Comparison of ENCODE assay signal across 25 mouse cellular contexts in the genomic region with DNA sequence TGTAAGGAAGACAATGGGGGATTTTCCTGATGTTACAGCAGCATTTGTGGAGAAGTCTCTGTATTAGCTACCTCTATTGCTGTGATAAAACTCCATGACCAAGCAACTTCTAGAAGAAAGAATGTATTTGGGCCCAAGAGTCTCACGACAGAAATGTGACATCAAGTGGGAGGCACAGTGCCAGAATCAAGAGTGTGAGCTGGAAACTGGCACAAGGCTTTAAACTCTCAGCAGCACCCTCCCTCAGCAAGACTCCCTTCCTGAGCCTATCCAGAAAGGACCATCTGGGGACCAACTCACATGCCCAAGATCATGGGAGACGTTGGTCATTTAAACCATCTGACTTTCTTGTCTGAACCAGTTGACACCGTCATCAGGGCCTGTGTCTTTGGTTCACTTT. TPM values are rescaled to one million over a fixed set of nuclear protein-coding genes. Genes with fewer than 3 reads are reported as not detected.
DNase-seq lines count a peak whose midpoint lies in the region; TF ChIP-seq lines count a peak whose summit lies in the region.
"Had no signal": no experiment of that assay in that cellular context is flagged by ENCODE, and none has a peak within 500 bp of the region (broad histone marks: within the 10 kb centered on the region; RNA-seq: fewer than 3 reads in every experiment).

No protein-coding gene starts in this region.

- H3K4me1 ChIP-seq in heart, adult 2 months (ENCODE audit: control insufficient read depth, insufficient read depth, low read length) = peaks cover 3% of the 10 kb centered on the region; the same call in 1 of the 2 replicates
- H3K4me1 ChIP-seq: forebrain, embryonic 10.5 days; intestine, embryonic 15.5 days; stomach, embryonic 15.5 days had no signal

- no peaks in the 10 kb centered on the region for H3K27me3 ChIP-seq in heart, adult 2 months (ENCODE audit: control insufficient read depth, insufficient read depth, low read length)
- H3K27me3 ChIP-seq: intestine, embryonic 15.5 days; liver, embryonic 15.5 days; stomach, embryonic 15.5 days had no signal

- H3K9ac ChIP-seq in heart, adult 2 months (ENCODE audit: low read depth, low read length) = no peak overlapping the region
- H3K9ac ChIP-seq: forebrain, postnatal 0 days; intestine, embryonic 15.5 days; liver, embryonic 15.5 days; stomach, embryonic 15.5 days had no signal

- intact Hi-C loops in heart, adult 2 months (cut with DNase I) = no loop called here

- no peak for TF ChIP-seq CTCF in heart, adult 2 months (IDR thresholded peaks at IDR 0.05)

- TF ChIP-seq POLR2A in heart, adult 2 months (IDR thresholded peaks at IDR 0.05; ENCODE audit: insufficient read depth, low read depth, low read length) = no peak

- H3K79me2 ChIP-seq in heart, adult 2 months (replicated peaks; ENCODE audit: control insufficient read depth, insufficient read depth, low read length) = no peaks in the 10 kb centered on the region; the same call in 1 of the 2 replicates

- DNase-seq in frontal cortex, postnatal 36 days (ENCODE audit: low spot score in 2 of 2) = peak; percentile 31 to 47
- no peak for DNase-seq in frontal cortex, postnatal 10 days (ENCODE audit: low spot score in 2 of 2)
- DNase-seq in right cerebral cortex, adult 18-20 months = peak; percentile 54
- DNase-seq in right cerebral cortex, postnatal 14 days = no peak
- DNase-seq in lung, postnatal 10 days = peak; percentile 52
- DNase-seq in adrenal gland, postnatal 36 days = no peak
- no peak for DNase-seq in heart, adult 2 months
- DNase-seq: adrenal gland, postnatal 25 days; cerebellum, adult 11-12 months; cerebellum, postnatal 10 days; forebrain, postnatal 0 days; gastrocnemius, postnatal 14 days; heart, adult 11 months; heart, postnatal 36 days; kidney, adult 8-10 months; kidney, postnatal 14 days; liver; midbrain, embryonic 14.5 days; thymus, adult 18-20 months; thymus, postnatal 4 days had no signal

- no peaks in the 10 kb centered on the region for H3K36me3 ChIP-seq in heart, adult 2 months (ENCODE audit: control insufficient read depth, insufficient read depth, low read length)

- TF ChIP-seq EP300 in heart, adult 2 months (IDR thresholded peaks at IDR 0.05; ENCODE audit: insufficient read depth, low read depth, low read length) = no peak

- 66% methylated on average over 3 of the region's 3 CpGs for WGBS in heart, adult 2 months

- no peak overlapping the region for H3K4me3 ChIP-seq in heart, adult 2 months
- H3K4me3 ChIP-seq: forebrain, embryonic 10.5 days; intestine, embryonic 15.5 days; limb, embryonic 10.5 days; liver, embryonic 15.5 days; stomach, embryonic 15.5 days had no signal

- no peak overlapping the region for H3K27ac ChIP-seq in heart, adult 2 months
- H3K27ac ChIP-seq: forebrain, embryonic 10.5 days; intestine, embryonic 15.5 days; limb, embryonic 10.5 days; liver, embryonic 15.5 days; stomach, embryonic 15.5 days had no signal

RNA-seq across cellular contexts. Expression of a gene that starts 7.8 kb away (rescaled TPM):
- 10 to 100 TPM; 68.0 to 91.2 TPM for total RNA-seq in adrenal gland, postnatal 36 days (2021)
- 10 to 100 TPM; 56.9 to 60.2 TPM for total RNA-seq in heart, adult 2 months (2021)
- polyA plus RNA-seq in heart, adult 2 months (2012; rRNA removed) = 19.5 and 31.9 TPM in 2 replicates

Comparison
In these comparisons a context has a peak if more than half of its experiments do, and no peak if none do; other contexts are left out.
1. DNase-seq: peak in frontal cortex, postnatal 36 days (2 of 2), right cerebral cortex, adult 18-20 months (single experiment) and lung, postnatal 10 days (single experiment); none in frontal cortex, postnatal 10 days (0 of 2), right cerebral cortex, postnatal 14 days (single experiment), adrenal gland, postnatal 36 days (0 of 2) and heart, adult 2 months (0 of 2).